Comparison of ENCODE assay signal across 20 mouse cellular contexts in genomic region chr8:128065127-128065526, GRCm38 (mm10).
A peak's percentile ranks its signal among the peaks of the same experiment; 100 is the strongest.
DNase-seq lines count a peak whose midpoint lies in the region; ATAC-seq lines count a peak whose summit lies in the region.
"Had no signal": no experiment of that assay in that cellular context is flagged by ENCODE, and none has a peak within 500 bp of the region (broad histone marks: within the 10 kb centered on the region; RNA-seq: fewer than 3 reads in every experiment).

No protein-coding gene starts in this region.

- no peaks in the 10 kb centered on the region for H3K36me3 ChIP-seq in forebrain, embryonic 14.5 days (ENCODE audit: control insufficient read depth, insufficient read depth, low read length)
- H3K36me3 ChIP-seq: embryonic facial prominence, embryonic 12.5 days; heart, embryonic 12.5 days; hindbrain, embryonic 12.5 days had no signal

- peak; percentile 8 for DNase-seq in heart, adult 8-10 months (ENCODE audit: low spot score)
- no peak for DNase-seq in heart, postnatal 25 days (ENCODE audit: low spot score)
- DNase-seq in mesoderm, embryonic 11.5 days (ENCODE audit: low read depth, low spot score), result peak; percentile 8
- no peak for DNase-seq in thymus, postnatal 36 days
- DNase-seq in forebrain, embryonic 14.5 days (ENCODE audit: low spot score), result no peak
- DNase-seq: adrenal gland, adult 8-10 months; adrenal gland, postnatal 36 days; cerebellum, adult 11 months; cerebellum, adult 8-10 months; cerebellum, postnatal 14 days; forebrain, postnatal 0 days; gastrocnemius, postnatal 14 days; heart, adult 2 months; heart, postnatal 4 days had no signal

- no peak overlapping the region for H3K9ac ChIP-seq in forebrain, embryonic 14.5 days (ENCODE audit: low read length)
- H3K9ac ChIP-seq: embryonic facial prominence, embryonic 12.5 days; forebrain, postnatal 0 days; heart, embryonic 12.5 days; hindbrain, embryonic 12.5 days had no signal

- H3K4me2 ChIP-seq in forebrain, embryonic 14.5 days (ENCODE audit: low read length), result no peak overlapping the region
- H3K4me2 ChIP-seq: embryonic facial prominence, embryonic 12.5 days; heart, embryonic 12.5 days; hindbrain, embryonic 12.5 days had no signal

- H3K4me1 ChIP-seq in forebrain, embryonic 14.5 days (ENCODE audit: control insufficient read depth, insufficient read depth, low read length), result no peaks in the 10 kb centered on the region
- H3K4me1 ChIP-seq: embryonic facial prominence, embryonic 12.5 days; hindbrain, embryonic 12.5 days had no signal

- 73% methylated on average over 2 of the region's 2 CpGs for WGBS in forebrain, embryonic 14.5 days

- intact Hi-C loops in heart, postnatal 25 days (cut with DNase I), result no loop called here

- no peaks in the 10 kb centered on the region for H3K27me3 ChIP-seq in forebrain, embryonic 14.5 days (replicated peaks; ENCODE audit: control insufficient read depth, insufficient read depth, low read length)
- H3K27me3 ChIP-seq: embryonic facial prominence, embryonic 12.5 days; heart, embryonic 12.5 days; hindbrain, embryonic 12.5 days had no signal

- no peak overlapping the region for H3K4me3 ChIP-seq in forebrain, embryonic 14.5 days (ENCODE audit: low read depth, low read length)
- H3K4me3 ChIP-seq: embryonic facial prominence, embryonic 12.5 days; heart, adult 2 months; heart, embryonic 12.5 days; hindbrain, embryonic 12.5 days had no signal

- H3K9me3 ChIP-seq in forebrain, embryonic 14.5 days (replicated peaks; ENCODE audit: control insufficient read depth, low read length), result no peaks in the 10 kb centered on the region
- H3K9me3 ChIP-seq: embryonic facial prominence, embryonic 12.5 days; heart, embryonic 12.5 days; hindbrain, embryonic 12.5 days had no signal

- H3K27ac ChIP-seq in forebrain, embryonic 14.5 days (ENCODE audit: low read depth, low read length), result no peak overlapping the region
- H3K27ac ChIP-seq: embryonic facial prominence, embryonic 12.5 days; heart, adult 2 months; hindbrain, embryonic 12.5 days had no signal

- ATAC-seq in granulocyte monocyte progenitor cell, adult 5-6 weeks (replicated peaks; ENCODE audit: poor library complexity, severe bottlenecking), result peak; percentile 56
- no peak for ATAC-seq in forebrain, embryonic 14.5 days
- ATAC-seq: forebrain, postnatal 0 days; hindbrain, embryonic 16.5 days; inflammation-experienced regulatory T-cells, adult 6 months had no signal

Comparison
In these comparisons a context has a peak if more than half of its experiments do, and no peak if none do; other contexts are left out.
1. DNase-seq: peak in heart, adult 8-10 months (single experiment) and mesoderm, embryonic 11.5 days (single experiment); none in heart, postnatal 25 days (single experiment), thymus, postnatal 36 days (0 of 2) and forebrain, embryonic 14.5 days (single experiment).